Mouse (Mus musculus) forelimb bud, embryonic 11.5 days (tissue): ENCODE data around the gene Dmd.
A peak's percentile ranks its signal among the peaks of the same experiment; 100 is the strongest.
"Not testable (repeated sequence)": the region's sequence is repeated elsewhere in the genome, so short reads cannot be mapped to it uniquely, and the experiment has no call there.

Source experiments
- DNase-seq: peaks from one replicate; pipeline ENCODE4 v3.0.0-alpha.2; 2012; ENCODE audit warnings: low read depth, low spot score

Dmd gene

GRCm38 (mm10) chrX:82948630-82949029, at the start of gene Dmd:
Gene Dmd (plus strand): TSS chrX:82948870.
- DNase-seq, result no peak

- DNase-seq, result no peak
Observed at GRCm38 (mm10) chrX:82901515-82901914, 47.2 kb upstream of the Dmd start.

- no peak for DNase-seq
Observed at GRCm38 (mm10) chrX:82987683-82988082, 39.0 kb downstream of the Dmd start.

GRCm38 (mm10) chrX:83050190-83050589, 101.5 kb downstream of the Dmd start:
- DNase-seq, result no peak

GRCm38 (mm10) chrX:83116171-83116876, 167.7 kb downstream of the Dmd start:
- no peak for DNase-seq

- no peak for DNase-seq
Observed at GRCm38 (mm10) chrX:83117198-83117597, 168.5 kb downstream of the Dmd start.

- DNase-seq, result no peak
Observed at GRCm38 (mm10) chrX:83220563-83220962, 271.9 kb downstream of the Dmd start.

GRCm38 (mm10) chrX:83221050-83221449, 272.4 kb downstream of the Dmd start:
- no peak for DNase-seq

DNA sequence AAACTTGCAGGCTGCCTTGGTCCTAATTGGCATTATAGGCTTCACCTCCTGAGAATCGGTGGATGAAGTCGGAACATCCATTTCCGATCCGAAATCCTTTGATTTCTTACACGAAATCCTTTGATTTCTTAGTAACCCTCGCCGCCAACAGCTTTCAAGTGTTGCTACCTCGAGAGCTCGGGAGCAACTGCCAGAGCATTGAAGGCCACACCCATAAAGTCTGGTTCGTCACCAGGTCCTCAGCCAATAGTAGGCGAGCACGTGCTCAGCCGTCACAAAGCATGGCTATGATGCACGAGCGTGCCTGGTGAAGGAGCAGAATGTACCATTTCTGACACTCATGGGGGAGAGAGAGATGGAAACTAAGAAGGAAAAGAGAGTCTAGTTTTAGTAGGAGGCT, 538.9 kb downstream of the Dmd start, which contains the start of gene Tsga8:
Gene Tsga8 (minus strand): TSS at position 327 of the 400 bp plus-strand sequence.
- no peak for DNase-seq

GRCm38 (mm10) chrX:83674998-83675397, 726.3 kb downstream of the Dmd start:
- DNase-seq, result peak; percentile 2

- no peak for DNase-seq
Observed at GRCm38 (mm10) chrX:83686547-83686946, 737.9 kb downstream of the Dmd start.

DNA sequence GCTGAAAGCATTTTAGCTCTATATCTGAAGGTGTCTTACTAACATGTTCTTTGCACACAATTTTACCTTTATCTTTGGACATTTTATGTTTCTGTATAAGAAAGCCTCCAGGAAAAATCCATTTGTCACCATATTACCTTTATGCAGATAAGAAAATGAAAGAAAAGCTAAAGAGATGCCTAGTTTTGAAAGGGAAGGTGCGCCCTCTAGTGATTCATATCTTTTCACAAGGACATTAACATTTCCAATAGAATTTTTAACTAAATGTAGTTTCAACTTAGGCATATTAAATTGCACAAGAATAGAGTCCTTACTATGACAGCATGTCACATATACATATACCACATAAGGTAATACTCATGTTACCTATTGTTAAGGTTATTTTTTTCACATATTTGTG, 791.9 kb downstream of the Dmd start:
- peak; percentile 6 for DNase-seq

DNA sequence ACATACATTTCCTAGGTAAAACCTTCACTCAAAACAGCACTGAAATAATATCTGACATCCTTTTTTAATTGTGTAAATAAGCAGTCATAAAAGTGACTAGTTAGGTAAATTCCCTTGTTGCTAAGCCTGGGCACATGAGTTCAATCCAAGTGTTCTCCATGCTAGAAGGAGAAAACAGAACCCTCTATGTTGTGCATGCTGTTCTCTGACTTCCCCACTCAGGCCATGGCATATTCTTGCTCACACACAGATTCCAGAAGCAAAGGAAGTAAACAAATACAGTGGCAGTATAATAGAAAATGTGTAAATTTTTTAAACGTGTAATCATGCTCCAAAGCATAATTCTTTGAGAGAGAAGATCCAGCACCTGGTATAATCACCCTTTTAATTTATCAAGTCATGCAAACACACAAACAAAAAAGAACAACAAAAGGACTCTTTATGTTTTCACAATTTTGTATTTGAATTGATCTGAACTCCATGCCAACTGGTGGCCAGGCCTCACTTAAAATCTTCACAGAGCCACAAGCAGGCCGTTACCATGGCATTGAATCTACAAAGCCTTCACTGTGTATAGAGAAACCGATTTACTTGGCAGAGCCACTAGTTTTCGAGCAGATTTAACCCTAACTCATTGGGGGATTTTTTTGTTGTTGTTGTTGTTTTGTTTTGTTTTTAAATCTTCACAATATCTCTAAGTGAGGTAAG, 797.8 kb downstream of the Dmd start:
- no peak for DNase-seq

DNA sequence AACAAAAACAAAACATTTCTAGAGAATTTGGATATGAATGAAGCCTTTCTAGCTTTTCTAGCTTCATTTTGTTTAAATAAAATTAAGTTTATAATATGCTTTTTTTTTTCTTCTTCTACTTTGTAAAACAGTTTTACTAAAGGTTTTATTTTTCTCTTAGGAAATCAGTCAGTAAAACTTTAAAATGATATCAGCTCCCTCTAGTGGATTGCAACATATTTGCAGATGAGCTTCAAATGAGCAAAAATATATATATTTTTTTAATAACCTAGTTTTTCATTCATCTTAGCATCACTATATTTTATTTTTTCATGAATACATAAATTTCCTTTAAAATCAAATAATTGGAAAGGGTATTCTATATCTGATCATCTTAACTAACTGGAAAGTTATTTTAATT, 838.7 kb downstream of the Dmd start:
- no peak for DNase-seq

DNA sequence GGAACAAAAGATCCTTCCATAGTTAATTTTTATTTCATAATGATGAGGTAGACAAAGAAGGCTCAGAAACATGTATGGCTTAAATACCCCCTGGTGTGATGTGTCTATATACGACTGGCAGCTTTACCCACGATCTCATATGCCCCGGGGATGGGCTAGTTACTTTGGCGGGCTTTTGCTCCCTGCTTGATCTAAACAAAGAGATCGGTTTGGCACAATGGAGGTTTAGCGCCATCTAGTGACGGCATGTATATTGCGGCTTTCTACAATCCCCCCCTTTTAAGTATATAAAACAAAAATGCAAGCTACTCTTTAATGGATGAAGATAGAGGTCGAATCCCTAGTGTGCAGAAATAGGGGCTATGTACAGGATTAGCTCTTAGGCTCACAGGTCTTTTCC, 918.8 kb downstream of the Dmd start:
- DNase-seq, result peak; percentile 3

GRCm38 (mm10) chrX:83875389-83875788, 926.7 kb downstream of the Dmd start:
- DNase-seq, result peak; percentile 70

DNA sequence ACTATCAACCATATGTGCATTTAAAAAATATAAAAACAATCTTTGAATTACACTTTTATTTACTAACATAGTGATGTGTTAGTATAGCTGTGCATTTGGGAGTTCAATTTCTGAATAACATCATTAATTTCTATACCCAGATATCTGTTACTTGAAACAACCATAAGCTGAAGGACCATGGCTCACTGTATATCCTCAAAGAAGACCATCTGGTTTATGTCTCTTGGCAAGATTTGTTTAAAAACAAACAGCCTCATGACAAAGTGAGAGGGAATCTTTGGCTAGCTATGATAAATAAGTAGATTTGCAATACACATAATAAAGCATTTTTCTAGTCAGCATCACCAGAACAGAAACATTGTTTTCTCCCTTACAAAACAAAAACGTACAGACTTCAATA, 1027.2 kb downstream of the Dmd start:
- DNase-seq, result no peak

GRCm38 (mm10) chrX:84001294-84001693, 1052.6 kb downstream of the Dmd start:
- DNase-seq, result peak; percentile 20

GRCm38 (mm10) chrX:84062431-84062830, 1113.8 kb downstream of the Dmd start:
- not testable (repeated sequence) for DNase-seq

GRCm38 (mm10) chrX:84165872-84166271, 1217.2 kb downstream of the Dmd start:
- no peak for DNase-seq

GRCm38 (mm10) chrX:84241297-84241859, 1292.7 kb downstream of the Dmd start:
- DNase-seq, result no peak

GRCm38 (mm10) chrX:84330593-84330992, 1381.9 kb downstream of the Dmd start:
- no peak for DNase-seq

DNA sequence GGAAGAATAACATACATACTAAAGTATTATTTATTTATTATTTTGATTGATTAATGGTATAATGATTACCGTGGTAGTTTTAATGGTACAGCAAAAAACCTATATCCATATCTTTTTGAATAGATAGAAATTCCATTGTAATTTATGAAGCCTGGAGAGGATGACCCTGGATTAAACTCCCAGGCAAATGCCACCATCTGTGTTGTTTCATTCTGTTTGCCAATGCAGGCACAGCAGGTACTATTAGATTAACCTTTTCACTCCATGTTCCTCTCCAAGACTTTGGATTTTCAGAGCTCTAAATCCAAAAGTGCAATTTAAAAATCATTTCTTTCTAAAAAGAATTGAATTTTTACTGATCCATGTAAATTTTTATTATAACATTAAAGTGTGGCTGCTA, 1383.5 kb downstream of the Dmd start:
- DNase-seq, result no peak
